Mouse (Mus musculus) liver, embryonic 14.5 days (tissue): ENCODE measurements around the gene Npcd. TPM values are rescaled to one million over a fixed set of nuclear protein-coding genes. Genes with fewer than 3 reads are reported as not detected.

Source experiments
- ATAC-seq: fragments of 200-750 bp; cut with Nextera tagmentation; 2 replicates; pipeline ENCODE4 v1.8.0; 2017; ENCODE audit warnings: moderate number of reproducible peaks, mild to moderate bottlenecking, moderate library complexity; ENCODE audit not compliant: insufficient read depth
- DNase-seq, 3 experiments: peaks; one replicate each; pipeline ENCODE4 v3.0.0-alpha.2; 2012 to 2013; ENCODE audit warnings: low read depth in 3 of 3, low spot score in 3 of 3
- H3K27ac ChIP-seq: fragments of 300-500 bp; sonication (generic); 2 replicates; pipeline ENCODE4 v1.5.1; 2014; ENCODE audit warnings: moderate library complexity, mild to moderate bottlenecking, control low read depth, inconsistent platforms
- H3K27me3 ChIP-seq: fragments of 300-500 bp; sonication (generic); 2 replicates; pipeline ENCODE4 v1.6.1; 2014; ENCODE audit warnings: mild to moderate bottlenecking, low read length, moderate library complexity; ENCODE audit not compliant: control insufficient read depth, insufficient read depth
- H3K36me3 ChIP-seq: fragments of 300-500 bp; sonication (generic); replicated peaks from 2 replicates; pipeline ENCODE4 v1.6.1; 2014; ENCODE audit warnings: low read depth; ENCODE audit not compliant: control insufficient read depth, insufficient read depth
- H3K4me1 ChIP-seq, 2 experiments: fragments of 200-500 bp in 1 of 2; fragments of 300-500 bp in 1 of 2; sonication (generic) in 1 of 2; replicated peaks; 2 replicates each; pipeline ENCODE4 v1.6.1; 2012 to 2014; ENCODE audit warnings: antibody characterized with exemption in 1 of 2, inconsistent platforms in 1 of 2, low read length in 1 of 2; ENCODE audit not compliant: control insufficient read depth in 2 of 2, insufficient read depth in 2 of 2
- H3K4me2 ChIP-seq: fragments of 300-500 bp; sonication (generic); 2 replicates; pipeline ENCODE4 v1.6.1; 2014; ENCODE audit warnings: low read depth, mild to moderate bottlenecking, control low read depth, moderate library complexity
- H3K4me3 ChIP-seq, 2 experiments: fragments of 200-500 bp in 1 of 2; fragments of 300-500 bp in 1 of 2; sonication (generic) in 1 of 2; 2 replicates each; pipeline ENCODE4 v1.5.1; 2012 to 2014; ENCODE audit warnings: low read depth in 2 of 2, low read length in 2 of 2, mild to moderate bottlenecking in 2 of 2, control low read depth in 1 of 2, inconsistent platforms in 1 of 2, moderate library complexity in 1 of 2; ENCODE audit not compliant: insufficient read depth in 1 of 2
- H3K9ac ChIP-seq: fragments of 300-500 bp; sonication (generic); replicated peaks from 2 replicates; pipeline ENCODE4 v1.6.1; 2014; ENCODE audit warnings: mild to moderate bottlenecking, control low read depth, moderate library complexity
- H3K9me3 ChIP-seq: fragments of 300-500 bp; sonication (generic); 2 replicates; pipeline ENCODE4 v1.6.1; 2016; ENCODE audit warnings: low read length, mixed read lengths; ENCODE audit not compliant: control insufficient read depth
- CTCF ChIP-seq: IDR thresholded peaks from 2 replicates; pipeline ENCODE4 v1.5.1; 2016; ENCODE audit warnings: antibody characterized with exemption, low read depth, control low read depth
- EP300 ChIP-seq: IDR thresholded peaks from 2 replicates; pipeline ENCODE4 v1.6.1; 2016; ENCODE audit warnings: antibody characterized with exemption, low read depth
- WGBS: fragments of 180-500 bp; shearing (Covaris S2); extraction: QIAGEN DNeasy Blood & Tissue Kit; methylation state at CpG from one replicate; pipeline ENCODE4 v1.1.7; 2014; ENCODE audit not compliant: insufficient replicate concordance; 5-methylcytosine and 5-hydroxymethylcytosine counted together
- polyA plus RNA-seq, 2 experiments: library from polyadenylated mRNA; depleted of rRNA in 1 of 2; stranded (reverse) in 1 of 2; unstranded in 1 of 2; fragments of >200 nt; fragmentation: Nextera tagmentation in 1 of 2; extraction: Ambion mirVana in 1 of 2; gene quantifications; 2 replicates each; pipeline versions ENCODE4 v1.2.1 to v1.2.3; 2012 to 2014

Gene Npcd
- polyA plus RNA-seq, 2 experiments, result 0.08 TPM; not detected in 1

DNA sequence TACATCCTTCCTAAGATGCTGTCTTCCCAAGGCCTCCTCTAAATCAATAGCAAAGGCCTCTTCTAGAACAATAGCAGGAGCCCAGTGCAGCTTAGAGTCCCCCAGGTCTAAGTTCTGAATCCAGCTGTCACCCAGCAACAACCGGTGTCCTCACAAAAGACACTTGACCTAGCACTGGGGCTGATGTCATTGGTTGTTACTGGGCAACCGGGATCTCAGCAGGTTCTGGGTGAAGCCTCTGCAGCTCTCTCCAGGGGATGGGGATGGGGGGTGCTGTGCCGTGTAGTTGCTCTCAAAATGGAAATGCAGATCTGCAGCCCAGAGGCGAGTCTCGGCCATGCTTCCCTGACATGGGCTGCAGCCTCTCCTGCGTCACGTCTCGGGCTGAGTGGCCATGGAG is 46.2 kb downstream of the Npcd start:
- Histone ChIP-seq H3K27ac (no peak overlapping the region), H3K9ac (no peak overlapping the region), H3K9me3 (no peaks in the 10 kb centered on the region), H3K27me3 (no peaks in the 10 kb centered on the region; the same call in 1 of the 2 replicates), H3K36me3 (no peaks in the 10 kb centered on the region), H3K4me2 (no peak overlapping the region), H3K4me3 (no peak overlapping the region), H3K4me1 (no peaks in the 10 kb centered on the region)
- 54% methylated on average over 8 of the region's 8 CpGs for WGBS
- TF ChIP-seq EP300, result no peak
- no peak for TF ChIP-seq CTCF
- ATAC-seq (no peak), DNase-seq (no peak)

DNA sequence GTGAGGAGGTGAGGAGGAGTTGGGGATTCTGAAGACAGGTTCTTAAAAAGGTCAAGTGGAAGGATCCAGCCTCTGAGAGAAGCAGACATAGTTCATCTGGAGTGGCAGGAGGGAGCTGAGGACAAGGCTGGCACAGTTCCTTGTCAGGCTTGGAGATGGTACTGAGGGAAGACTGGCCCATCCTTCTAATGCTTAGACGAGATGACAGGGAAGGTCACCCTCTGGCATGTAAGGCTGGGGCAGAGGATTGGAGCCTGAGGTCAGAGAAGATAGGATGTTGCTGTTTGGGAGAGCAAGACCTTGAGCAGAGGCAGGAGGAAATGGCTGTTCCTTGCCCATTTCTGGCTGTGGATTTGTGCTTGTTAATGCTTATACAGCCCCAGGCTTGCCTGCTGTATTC is 49.0 kb downstream of the Npcd start:
- Histone ChIP-seq H3K9ac (no peak overlapping the region), H3K27ac (no peak overlapping the region), H3K27me3 (no peaks in the 10 kb centered on the region; the same call in 1 of the 2 replicates), H3K4me2 (no peak overlapping the region), H3K36me3 (no peaks in the 10 kb centered on the region), H3K4me3 (no peak overlapping the region), H3K4me1 (no peaks in the 10 kb centered on the region), H3K9me3 (no peaks in the 10 kb centered on the region)
- ATAC-seq, result no peak
- DNase-seq, result no peak
- TF ChIP-seq EP300 (no peak), CTCF (no peak)
- 45% methylated on average over 1 of the region's 1 CpGs for WGBS

DNA sequence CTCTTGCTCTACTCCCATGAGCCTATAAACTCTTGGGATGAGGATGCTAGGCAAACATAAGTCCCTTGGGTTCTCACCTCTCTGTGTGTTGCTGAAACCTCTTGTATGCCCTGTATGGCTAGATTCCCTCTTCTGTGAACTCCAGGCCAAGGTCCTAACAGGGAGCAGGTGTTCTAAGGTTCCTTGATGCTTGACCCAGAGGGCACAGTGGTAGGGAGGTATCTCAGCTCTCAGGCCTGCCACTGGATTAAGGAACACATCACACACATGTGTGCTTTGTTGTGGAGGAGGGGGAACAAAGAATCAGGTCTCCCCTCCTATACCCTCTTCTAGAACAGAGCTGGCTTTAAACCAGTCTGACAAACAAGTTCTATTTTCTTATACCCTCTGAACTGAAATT is 56.3 kb downstream of the Npcd start, which contains the start of gene Dnal4:
Gene Dnal4 (minus strand): TSS at position 101 of the 400 bp plus-strand sequence.
- no peak within 1 kb of the TSS for H3K4me3 ChIP-seq
- TF ChIP-seq CTCF, result no peak
- TF ChIP-seq EP300, result no peak
- H3K4me2 ChIP-seq, result no peak within 1 kb of the TSS
- H3K4me1 ChIP-seq, result peaks cover 5 to 12% of the 10 kb centered on the region in 2 experiments; a peak in 3 of 4 replicates
- no peaks in the 10 kb centered on the region for H3K36me3 ChIP-seq
- H3K27ac ChIP-seq, result no peak within 1 kb of the TSS
- DNase-seq, result no peak
- no peak for ATAC-seq
- H3K9me3 ChIP-seq, result no peaks in the 10 kb centered on the region
- H3K27me3 ChIP-seq, result no peaks in the 10 kb centered on the region
- H3K9ac ChIP-seq, result no peak within 1 kb of the TSS

DNA sequence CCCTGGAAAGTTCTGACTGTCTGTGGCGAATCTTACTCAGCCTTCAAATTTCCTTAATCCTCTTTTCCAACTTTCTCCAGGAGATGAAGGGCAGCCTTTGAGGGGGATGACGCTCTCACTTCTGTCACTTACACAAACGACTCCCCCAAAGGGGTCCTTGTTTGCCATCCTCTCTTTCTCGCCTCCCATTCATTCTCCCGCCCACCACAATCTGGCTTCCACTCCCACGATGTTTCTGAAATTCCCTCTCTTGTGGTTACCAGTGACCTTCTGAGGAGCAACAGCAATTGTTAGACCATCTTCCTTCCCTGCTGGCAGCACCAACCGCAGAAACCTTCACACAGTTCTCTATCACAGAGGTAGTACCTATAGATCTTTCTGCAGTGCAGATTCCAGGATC is 58.4 kb downstream of the Npcd start:
- H3K4me2 ChIP-seq, result no peak overlapping the region
- no peaks in the 10 kb centered on the region for H3K36me3 ChIP-seq

DNA sequence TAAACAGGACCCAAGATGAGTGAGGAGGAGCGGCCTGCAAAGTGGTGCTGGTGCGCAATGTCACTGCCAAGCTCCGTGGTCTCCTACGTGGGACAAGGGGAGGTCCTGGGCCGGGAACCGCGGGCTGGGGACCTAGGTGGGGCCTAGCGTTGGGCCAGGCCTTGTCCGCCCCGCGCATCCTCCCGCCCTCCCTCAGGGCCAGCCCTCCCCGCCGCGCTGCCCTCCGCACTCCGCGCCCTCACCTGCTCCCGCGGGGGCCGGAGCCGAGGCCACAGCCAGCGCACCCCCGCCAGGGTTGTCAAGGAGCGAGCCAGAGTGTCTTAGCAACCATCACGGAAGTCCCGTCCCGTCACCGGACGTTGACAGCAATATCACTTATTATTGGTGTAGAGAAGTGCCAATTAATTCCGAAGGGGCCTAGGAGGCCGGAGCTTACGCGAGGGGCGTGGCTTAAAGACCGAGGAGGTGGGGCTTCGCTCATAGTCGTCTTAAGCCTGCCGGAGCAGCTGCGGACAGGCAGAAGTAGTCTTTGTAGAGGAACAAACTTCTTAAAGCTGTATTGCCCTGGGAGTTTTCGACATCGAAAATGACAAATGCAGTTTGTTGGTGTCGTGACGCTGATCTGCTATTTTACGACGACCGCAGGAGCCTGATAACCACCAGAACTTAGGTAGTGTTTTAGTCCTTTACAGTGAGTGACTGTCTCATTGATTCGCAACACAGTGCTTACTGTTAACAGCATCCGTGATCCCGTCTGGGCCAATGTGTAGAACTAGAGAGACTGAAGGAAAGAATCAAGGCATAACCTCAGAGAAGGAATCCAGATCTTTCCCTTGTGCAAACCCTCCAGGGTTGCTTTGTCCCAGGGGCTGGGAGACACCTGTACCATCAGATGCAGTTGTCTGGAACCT is 59.7 kb downstream of the Npcd start:
- Histone ChIP-seq H3K9me3 (no peaks in the 10 kb centered on the region), H3K4me3 (peak overlapping the region; percentile 61 to 66), H3K9ac (peak overlapping the region; percentile 48), H3K4me1 (peaks cover 5 to 12% of the 10 kb centered on the region in 2 experiments; a peak in 3 of 4 replicates), H3K27ac (no peak overlapping the region), H3K27me3 (no peaks in the 10 kb centered on the region), H3K36me3 (no peaks in the 10 kb centered on the region), H3K4me2 (peak overlapping the region; percentile 87)
- ATAC-seq (peak; percentile 99), DNase-seq (peak; percentile 95 to 97 (median 96))
- 1% methylated on average over 47 of the region's 50 CpGs for WGBS
- TF ChIP-seq EP300 (no peak), CTCF (no peak)

More for the DNA sequence above, 58.4 kb downstream of the Npcd start:
- no peaks in the 10 kb centered on the region for H3K9me3 ChIP-seq
- H3K9ac ChIP-seq, result no peak overlapping the region
- H3K4me1 ChIP-seq, result peaks cover 5 to 12% of the 10 kb centered on the region in 2 experiments; a peak in 3 of 4 replicates
- 52% methylated on average over 7 of the region's 7 CpGs for WGBS
- H3K27ac ChIP-seq, result no peak overlapping the region
- TF ChIP-seq EP300, result no peak
- TF ChIP-seq CTCF, result no peak
- DNase-seq (no peak), ATAC-seq (no peak)
- no peak overlapping the region for H3K4me3 ChIP-seq
- H3K27me3 ChIP-seq, result no peaks in the 10 kb centered on the region
